Mouse (Mus musculus) brain, embryonic 14.5 days (tissue): ENCODE measurements at regions not wholly inside any gene's neighbourhood (a gene's known extent, or its start where the extent isn't known, plus 50 kb on each side); places are given as distances from the start of the nearest gene placed in this dataset.

Experiments used
- CTCF ChIP-seq: fragments of 200-500 bp; IDR thresholded peaks from 2 replicates; pipeline ENCODE4 v1.5.1; 2012; ENCODE audit warnings: inconsistent platforms, mild to moderate bottlenecking, moderate library complexity, borderline replicate concordance; ENCODE audit not compliant: insufficient read depth, insufficient read length; ENCODE audit errors: extremely low read depth
- POLR2A ChIP-seq: fragments of 200-500 bp; IDR thresholded peaks from 2 replicates; pipeline ENCODE4 v1.6.1; 2012; ENCODE audit warnings: mild to moderate bottlenecking, inconsistent platforms, borderline replicate concordance; ENCODE audit not compliant: poor library complexity, insufficient read depth, insufficient read length, severe bottlenecking; ENCODE audit errors: extremely low read depth

- TF ChIP-seq POLR2A = no peak
- no peak for TF ChIP-seq CTCF
These were observed 141.9 kb upstream of the Rasa1 start for GRCm38 (mm10) chr13:85430821-85431220.
